9 mouse cellular contexts compared by ENCODE assay signal in genomic region chr8:121474161-121474897, GRCm38 (mm10).
DNase-seq lines count a peak whose midpoint lies in the region; ATAC-seq lines count a peak whose summit lies in the region.
"Had no signal": no experiment of that assay in that cellular context is flagged by ENCODE, and none has a peak within 500 bp of the region (broad histone marks: within the 10 kb centered on the region; RNA-seq: fewer than 3 reads in every experiment).

No protein-coding gene starts in this region.

- 0 out of 2 replicates have a peak, but pooled peaks cover 11% of the 10 kb centered on the region for H3K27me3 ChIP-seq in heart, embryonic 12.5 days (replicated peaks)
- H3K27me3 ChIP-seq in midbrain, embryonic 14.5 days (ENCODE audit: control insufficient read depth, insufficient read depth, low read length), result peaks cover 18% of the 10 kb centered on the region
- peaks cover 3% of the 10 kb centered on the region; the same call in 1 of the 2 replicates for H3K27me3 ChIP-seq in midbrain, embryonic 11.5 days (ENCODE audit: control insufficient read depth, insufficient read depth, low read length)
- H3K27me3 ChIP-seq in hindbrain, embryonic 11.5 days (ENCODE audit: control insufficient read depth, insufficient read depth, low read length), result no peaks in the 10 kb centered on the region
- H3K27me3 ChIP-seq in stomach, embryonic 16.5 days (ENCODE audit: control insufficient read depth, insufficient read depth, low read length), result no peaks in the 10 kb centered on the region

- no peak for DNase-seq in heart, adult 18-20 months
- DNase-seq in midbrain, embryonic 14.5 days, result peak; percentile 36
- DNase-seq in midbrain, embryonic 11.5 days (ENCODE audit: low spot score, missing footprints), result no peak
- no peak for DNase-seq in hindbrain, embryonic 11.5 days (ENCODE audit: low spot score)
- no peak for DNase-seq in adrenal gland, postnatal 14 days
- DNase-seq in kidney, postnatal 25 days, result no peak
- DNase-seq: gastrocnemius, postnatal 14 days had no signal

- no peak overlapping the region for H3K27ac ChIP-seq in heart, embryonic 12.5 days (ENCODE audit: poor library complexity, severe bottlenecking)
- no peak overlapping the region for H3K27ac ChIP-seq in midbrain, embryonic 14.5 days (replicated peaks; ENCODE audit: low read depth, low read length)
- no peak overlapping the region for H3K27ac ChIP-seq in midbrain, embryonic 11.5 days (ENCODE audit: low read depth, low read length)
- no peak overlapping the region for H3K27ac ChIP-seq in hindbrain, embryonic 11.5 days (ENCODE audit: low read depth, low read length)
- no peak overlapping the region for H3K27ac ChIP-seq in stomach, embryonic 16.5 days (ENCODE audit: low read length)

- H3K4me2 ChIP-seq in heart, embryonic 12.5 days, result peak overlapping the region; percentile 73
- no peak overlapping the region for H3K4me2 ChIP-seq in midbrain, embryonic 14.5 days (ENCODE audit: low read length)
- no peak overlapping the region for H3K4me2 ChIP-seq in midbrain, embryonic 11.5 days
- peak overlapping the region; percentile 17 for H3K4me2 ChIP-seq in hindbrain, embryonic 11.5 days (replicated peaks; ENCODE audit: low read depth, low read length)
- peak overlapping the region; percentile 43 for H3K4me2 ChIP-seq in stomach, embryonic 16.5 days (ENCODE audit: low read depth, low read length)

- peaks cover 11% of the 10 kb centered on the region for H3K4me1 ChIP-seq in heart, embryonic 12.5 days (replicated peaks)
- no peaks in the 10 kb centered on the region for H3K4me1 ChIP-seq in midbrain, embryonic 14.5 days (ENCODE audit: control insufficient read depth, insufficient read depth, low read length)
- peaks cover 3% of the 10 kb centered on the region; the same call in 1 of the 2 replicates for H3K4me1 ChIP-seq in midbrain, embryonic 11.5 days (ENCODE audit: control insufficient read depth, insufficient read depth, low read length)
- no peaks in the 10 kb centered on the region for H3K4me1 ChIP-seq in hindbrain, embryonic 11.5 days (replicated peaks; ENCODE audit: control insufficient read depth, insufficient read depth, low read length)
- H3K4me1 ChIP-seq in stomach, embryonic 16.5 days (ENCODE audit: control insufficient read depth, insufficient read depth, low read length), result no peaks in the 10 kb centered on the region; the same call in 1 of the 2 replicates

- peak overlapping the region; percentile 35 for H3K4me3 ChIP-seq in heart, embryonic 12.5 days
- H3K4me3 ChIP-seq in midbrain, embryonic 14.5 days (replicated peaks; ENCODE audit: low read depth, low read length), result no peak overlapping the region
- H3K4me3 ChIP-seq in midbrain, embryonic 11.5 days (ENCODE audit: low read depth, low read length), result no peak overlapping the region
- no peak overlapping the region for H3K4me3 ChIP-seq in hindbrain, embryonic 11.5 days (ENCODE audit: low read depth, low read length)
- H3K4me3 ChIP-seq in stomach, embryonic 16.5 days (replicated peaks; ENCODE audit: low read length), result 0 out of 2 replicates have a peak overlapping the region, but pooled peaks have one; percentile 3

- H3K9ac ChIP-seq in heart, embryonic 12.5 days, result no peak overlapping the region
- H3K9ac ChIP-seq in midbrain, embryonic 14.5 days (replicated peaks; ENCODE audit: low read length), result no peak overlapping the region
- no peak overlapping the region for H3K9ac ChIP-seq in midbrain, embryonic 11.5 days (ENCODE audit: low read length)
- H3K9ac ChIP-seq in hindbrain, embryonic 11.5 days (ENCODE audit: low read depth, low read length), result no peak overlapping the region
- no peak overlapping the region; the same call in 1 of the 2 replicates for H3K9ac ChIP-seq in stomach, embryonic 16.5 days (ENCODE audit: low read length)

- WGBS in heart, embryonic 12.5 days, result 12% methylated on average over 25 of the region's 25 CpGs
- WGBS in midbrain, embryonic 14.5 days, result 16% methylated on average over 25 of the region's 25 CpGs
- 17% methylated on average over 25 of the region's 25 CpGs for WGBS in midbrain, embryonic 11.5 days
- WGBS in hindbrain, embryonic 11.5 days, result 12% methylated on average over 25 of the region's 25 CpGs
- 12% methylated on average over 25 of the region's 25 CpGs for WGBS in stomach, embryonic 16.5 days

- no peaks in the 10 kb centered on the region for H3K36me3 ChIP-seq in heart, embryonic 12.5 days
- no peaks in the 10 kb centered on the region for H3K36me3 ChIP-seq in midbrain, embryonic 14.5 days (ENCODE audit: control insufficient read depth, insufficient read depth, low read length)
- no peaks in the 10 kb centered on the region for H3K36me3 ChIP-seq in midbrain, embryonic 11.5 days (ENCODE audit: control insufficient read depth, insufficient read depth, low read length)
- H3K36me3 ChIP-seq in hindbrain, embryonic 11.5 days (ENCODE audit: control insufficient read depth, insufficient read depth, low read length), result no peaks in the 10 kb centered on the region
- H3K36me3 ChIP-seq in stomach, embryonic 16.5 days (ENCODE audit: control insufficient read depth, insufficient read depth, low read length), result no peaks in the 10 kb centered on the region

- no peaks in the 10 kb centered on the region for H3K9me3 ChIP-seq in heart, embryonic 12.5 days (replicated peaks)
- no peaks in the 10 kb centered on the region for H3K9me3 ChIP-seq in midbrain, embryonic 14.5 days (ENCODE audit: control insufficient read depth, low read length)
- no peaks in the 10 kb centered on the region for H3K9me3 ChIP-seq in midbrain, embryonic 11.5 days (ENCODE audit: control insufficient read depth, low read length)
- no peaks in the 10 kb centered on the region for H3K9me3 ChIP-seq in hindbrain, embryonic 11.5 days (ENCODE audit: control insufficient read depth, low read length)
- no peaks in the 10 kb centered on the region for H3K9me3 ChIP-seq in stomach, embryonic 16.5 days (replicated peaks; ENCODE audit: control insufficient read depth, low read length)

- ATAC-seq in heart, embryonic 12.5 days (ENCODE audit: insufficient number of reproducible peaks, low FRiP score), result no peak
- ATAC-seq in midbrain, embryonic 14.5 days (ENCODE audit: low FRiP score, low TSS enrichment), result no peak
- no peak for ATAC-seq in midbrain, embryonic 11.5 days (ENCODE audit: low FRiP score)
- ATAC-seq in hindbrain, embryonic 11.5 days (ENCODE audit: low FRiP score), result no peak
- no peak for ATAC-seq in stomach, embryonic 16.5 days (ENCODE audit: insufficient read depth, low FRiP score)

Comparison
In these comparisons a context has a peak if more than half of its experiments do, and no peak if none do; other contexts are left out.
1. H3K4me2 ChIP-seq: peak in heart, embryonic 12.5 days (single experiment), hindbrain, embryonic 11.5 days (single experiment) and stomach, embryonic 16.5 days (single experiment); none in midbrain, embryonic 14.5 days (single experiment) and midbrain, embryonic 11.5 days (single experiment).
2. H3K4me3 ChIP-seq: peak in heart, embryonic 12.5 days (single experiment) and stomach, embryonic 16.5 days (single experiment); none in midbrain, embryonic 14.5 days (single experiment), midbrain, embryonic 11.5 days (single experiment) and hindbrain, embryonic 11.5 days (single experiment).